Mouse (Mus musculus) liver, embryonic 11.5 days (tissue): ENCODE data around the gene Slc25a47. TPM values are rescaled to one million over a fixed set of nuclear protein-coding genes. Genes with fewer than 3 reads are reported as not detected.

Experiments used
- ATAC-seq: fragments of 200-750 bp; cut with Nextera tagmentation; replicated peaks from 2 replicates; pipeline ENCODE4 v1.8.0; 2017; ENCODE audit warnings: moderate number of reproducible peaks, mild to moderate bottlenecking, moderate TSS enrichment, moderate library complexity; ENCODE audit not compliant: low FRiP score
- DNase-seq: peaks from one replicate; pipeline ENCODE4 v3.0.0-alpha.2; 2017; ENCODE audit warnings: low spot score
- H3K27ac ChIP-seq: fragments of 300-500 bp; sonication (generic); 2 replicates; pipeline ENCODE4 v1.5.1; 2014; ENCODE audit warnings: mild to moderate bottlenecking, low read depth, low read length, control low read depth
- H3K27me3 ChIP-seq: fragments of 300-500 bp; sonication (generic); replicated peaks from 2 replicates; pipeline ENCODE4 v1.6.1; 2014; ENCODE audit warnings: low read length, mixed read lengths; ENCODE audit not compliant: control insufficient read depth, insufficient read depth
- H3K36me3 ChIP-seq: fragments of 300-500 bp; sonication (generic); 2 replicates; pipeline ENCODE4 v1.6.1; 2014; ENCODE audit warnings: mild to moderate bottlenecking, low read length, moderate library complexity, mixed read lengths; ENCODE audit not compliant: control insufficient read depth, insufficient read depth
- H3K4me1 ChIP-seq: fragments of 300-500 bp; sonication (generic); replicated peaks from 2 replicates; pipeline ENCODE4 v1.6.1; 2014; ENCODE audit warnings: low read length, mixed read lengths; ENCODE audit not compliant: control insufficient read depth, insufficient read depth
- H3K4me2 ChIP-seq: fragments of 300-500 bp; sonication (generic); 2 replicates; pipeline ENCODE4 v1.6.1; 2014; ENCODE audit warnings: mild to moderate bottlenecking, control low read depth, moderate library complexity
- H3K4me3 ChIP-seq: fragments of 300-500 bp; sonication (generic); 2 replicates; pipeline ENCODE4 v1.5.1; 2014; ENCODE audit warnings: low read depth, low read length, control low read depth
- H3K9ac ChIP-seq: fragments of 300-500 bp; sonication (generic); 2 replicates; pipeline ENCODE4 v1.6.1; 2014; ENCODE audit warnings: low read depth, low read length, control low read depth
- H3K9me3 ChIP-seq: fragments of 300-500 bp; sonication (generic); 2 replicates; pipeline ENCODE4 v1.6.1; 2016; ENCODE audit warnings: low read length, inconsistent platforms, mixed read lengths; ENCODE audit not compliant: control insufficient read depth
- WGBS: fragments of 180-500 bp; shearing (Covaris S2); extraction: QIAGEN DNeasy Blood & Tissue Kit; methylation state at CpG from one replicate; pipeline ENCODE4 v1.1.7; 2014; 5-methylcytosine and 5-hydroxymethylcytosine counted together
- polyA plus RNA-seq: library from polyadenylated mRNA; unstranded; fragments of >200 nt; fragmentation: Nextera tagmentation; extraction: Ambion mirVana; gene quantifications from 2 replicates; pipeline ENCODE4 v1.2.1, GENCODE M21; 2014

Slc25a47 gene
- polyA plus RNA-seq, 1 experiment from 2014 or later, result 4.5 TPM

DNA sequence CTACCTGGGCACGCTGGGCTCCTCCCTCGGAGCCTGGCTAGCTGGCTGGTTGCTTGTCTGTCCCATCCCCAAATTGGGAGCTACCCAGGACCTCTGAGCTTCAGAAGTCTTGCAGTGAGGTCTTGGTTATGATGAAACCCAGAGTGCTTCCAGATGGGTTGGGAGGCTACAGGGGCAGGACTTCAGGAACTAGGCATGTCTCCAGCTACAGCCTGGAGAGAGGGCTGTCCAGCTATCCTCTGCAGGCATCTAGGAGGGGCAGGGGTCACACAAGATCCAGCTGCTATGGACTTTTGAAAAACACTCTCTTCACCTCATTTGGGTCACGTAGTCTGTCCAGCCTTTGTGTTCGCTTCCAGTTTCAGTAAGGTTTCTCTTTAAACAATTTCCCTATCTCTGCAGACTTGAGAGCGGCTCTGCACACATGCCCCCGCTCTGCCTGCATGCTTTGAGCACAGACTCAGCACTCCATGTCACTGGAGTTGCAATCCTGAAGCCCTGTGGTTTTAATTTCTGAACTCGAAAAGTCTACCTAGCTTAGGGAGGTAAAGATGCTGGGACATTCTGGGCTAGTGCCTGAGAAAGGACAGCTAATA, 21.8 kb downstream of the Slc25a47 start:
- Histone ChIP-seq H3K36me3 (peaks cover 13% of the 10 kb centered on the region), H3K27me3 (no peaks in the 10 kb centered on the region), H3K27ac (no peak overlapping the region), H3K4me1 (no peaks in the 10 kb centered on the region), H3K9me3 (no peaks in the 10 kb centered on the region), H3K4me3 (no peak overlapping the region), H3K4me2 (no peak overlapping the region), H3K9ac (no peak overlapping the region)
- ATAC-seq (no peak), DNase-seq (no peak)
- 81% methylated on average over 7 of the region's 7 CpGs for WGBS

- Histone ChIP-seq H3K4me1 (no peaks in the 10 kb centered on the region), H3K9me3 (no peaks in the 10 kb centered on the region), H3K9ac (0 out of 2 replicates have a peak overlapping the region, but pooled peaks have one; percentile 37), H3K36me3 (peaks cover 21% of the 10 kb centered on the region), H3K4me3 (no peak overlapping the region), H3K27me3 (no peaks in the 10 kb centered on the region), H3K27ac (no peak overlapping the region), H3K4me2 (no peak overlapping the region)
- 81% methylated on average over 5 of the region's 5 CpGs for WGBS
- DNase-seq (no peak), ATAC-seq (no peak)
Measured at GRCm38 (mm10) chr12:108858486-108858885, 22.6 kb downstream of the Slc25a47 start.

DNA sequence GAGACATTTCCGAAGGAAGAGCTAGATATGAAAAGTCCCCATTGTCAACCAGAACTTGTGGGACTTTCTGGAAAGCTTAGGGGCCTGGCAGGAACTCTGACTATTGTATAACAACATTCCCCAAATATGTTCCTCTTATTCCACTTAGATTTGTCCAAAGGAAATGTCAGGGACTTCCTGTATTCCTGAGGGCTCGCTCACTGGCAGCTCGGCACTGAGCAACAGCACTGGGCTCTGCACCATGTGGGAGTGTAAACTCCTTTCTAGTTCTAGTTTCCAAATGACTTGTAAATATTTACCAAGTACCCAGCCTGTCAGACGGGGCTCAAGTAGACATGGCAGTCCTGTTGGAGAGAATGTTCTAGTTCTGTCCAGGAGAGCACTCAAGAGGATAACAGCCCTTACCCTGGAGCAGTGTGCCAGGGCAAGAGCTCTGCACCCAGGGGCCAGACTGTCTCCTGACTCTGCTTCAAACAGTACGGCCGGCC, 29.2 kb downstream of the Slc25a47 start:
- Histone ChIP-seq H3K9ac (no peak overlapping the region), H3K4me1 (no peaks in the 10 kb centered on the region), H3K27me3 (no peaks in the 10 kb centered on the region), H3K27ac (no peak overlapping the region), H3K9me3 (no peaks in the 10 kb centered on the region), H3K36me3 (peaks cover 59% of the 10 kb centered on the region), H3K4me3 (no peak overlapping the region), H3K4me2 (no peak overlapping the region)
- ATAC-seq (no peak), DNase-seq (no peak)
- 81% methylated on average over 6 of the region's 6 CpGs for WGBS

DNA sequence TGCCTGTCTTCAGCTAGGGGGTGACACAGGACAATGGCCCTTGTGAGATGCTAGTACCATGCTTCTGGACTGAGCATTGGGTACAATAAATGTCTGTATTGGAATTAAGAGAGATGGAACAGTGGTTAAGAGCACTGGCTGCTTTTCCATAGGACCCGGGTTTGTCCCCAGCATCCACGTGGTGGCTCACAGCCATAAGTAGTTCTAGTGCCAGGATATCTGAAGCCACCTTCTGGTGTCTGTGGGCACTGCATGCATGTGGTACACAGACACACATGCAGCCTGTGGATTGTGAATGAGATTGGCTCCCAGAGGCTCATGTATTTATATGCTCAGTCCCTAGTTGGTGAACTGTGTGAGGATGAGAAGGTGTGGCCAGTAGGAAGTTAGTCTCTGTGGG, 33.7 kb downstream of the Slc25a47 start:
- WGBS, result 87% methylated on average over 2 of the region's 2 CpGs
- Histone ChIP-seq H3K9ac (no peak overlapping the region), H3K36me3 (peaks cover 39% of the 10 kb centered on the region), H3K27me3 (no peaks in the 10 kb centered on the region), H3K4me1 (no peaks in the 10 kb centered on the region), H3K27ac (no peak overlapping the region), H3K4me2 (no peak overlapping the region), H3K4me3 (no peak overlapping the region), H3K9me3 (no peaks in the 10 kb centered on the region)
- ATAC-seq (no peak), DNase-seq (no peak)

- H3K4me2 ChIP-seq, result no peak overlapping the region
- no peak overlapping the region for H3K4me3 ChIP-seq
- no peaks in the 10 kb centered on the region for H3K27me3 ChIP-seq
- H3K36me3 ChIP-seq, result peaks cover 35% of the 10 kb centered on the region
- WGBS, result 78% methylated on average over 5 of the region's 5 CpGs
- no peaks in the 10 kb centered on the region for H3K4me1 ChIP-seq
- no peak overlapping the region for H3K9ac ChIP-seq
- DNase-seq (no peak), ATAC-seq (no peak)
- H3K9me3 ChIP-seq, result no peaks in the 10 kb centered on the region
- H3K27ac ChIP-seq, result no peak overlapping the region
Measured at GRCm38 (mm10) chr12:108873122-108873521, 37.3 kb downstream of the Slc25a47 start.

DNA sequence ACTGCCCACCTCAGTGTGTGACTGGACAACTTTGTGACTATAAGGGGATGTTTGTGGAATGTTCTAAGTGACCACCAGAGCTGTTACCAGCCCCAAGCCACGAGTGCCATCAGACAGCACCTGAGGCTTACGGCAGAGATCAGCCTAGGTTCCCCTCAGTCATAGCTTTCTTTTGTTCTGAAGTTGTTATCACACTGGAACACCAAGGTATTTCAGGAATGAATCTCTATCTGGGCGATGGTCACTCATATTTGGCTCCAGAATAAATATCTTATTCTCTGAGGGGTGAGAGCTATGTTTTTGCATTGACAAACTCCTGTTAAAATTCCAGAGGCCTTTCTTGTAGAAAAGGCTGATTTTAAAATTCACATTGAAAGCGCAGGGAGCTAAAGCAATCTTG, 43.3 kb downstream of the Slc25a47 start:
- WGBS, result 90% methylated on average over 4 of the region's 4 CpGs
- H3K4me3 ChIP-seq, result no peak overlapping the region

DNA sequence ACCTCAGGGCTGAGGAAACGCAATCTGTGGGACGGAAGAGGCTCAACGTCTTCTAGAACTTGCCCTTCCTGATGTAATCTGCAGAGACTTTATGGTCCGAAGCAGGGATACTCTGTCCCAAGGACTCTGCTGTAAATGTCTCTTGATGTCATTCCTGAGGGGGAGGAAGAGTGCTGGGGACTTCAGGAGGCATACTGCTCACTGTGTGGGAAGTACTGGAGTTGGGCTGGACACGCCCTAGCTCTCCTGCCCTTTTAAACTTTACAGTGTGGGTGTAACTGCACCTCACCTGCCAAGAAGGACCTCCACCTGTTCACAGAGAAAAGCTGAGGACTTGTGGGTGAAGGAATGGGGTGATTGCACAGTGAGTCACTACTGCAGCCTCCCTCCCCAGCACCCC, 44.8 kb downstream of the Slc25a47 start:
- H3K27me3 ChIP-seq, result no peaks in the 10 kb centered on the region
- no peak overlapping the region for H3K4me3 ChIP-seq
- no peaks in the 10 kb centered on the region for H3K9me3 ChIP-seq
- no peaks in the 10 kb centered on the region for H3K4me1 ChIP-seq
- ATAC-seq (no peak), DNase-seq (no peak)
- H3K36me3 ChIP-seq, result peaks cover 25% of the 10 kb centered on the region; the same call in 1 of the 2 replicates
- no peak overlapping the region for H3K27ac ChIP-seq
- no peak overlapping the region for H3K4me2 ChIP-seq
- no peak overlapping the region for H3K9ac ChIP-seq
- WGBS, result 94% methylated on average over 5 of the region's 5 CpGs

More for the DNA sequence above, 43.3 kb downstream of the Slc25a47 start:
- Histone ChIP-seq H3K27me3 (no peaks in the 10 kb centered on the region), H3K36me3 (peaks cover 27% of the 10 kb centered on the region; the same call in 1 of the 2 replicates), H3K9me3 (no peaks in the 10 kb centered on the region), H3K4me2 (no peak overlapping the region), H3K9ac (no peak overlapping the region), H3K27ac (no peak overlapping the region), H3K4me1 (no peaks in the 10 kb centered on the region)
- ATAC-seq (no peak), DNase-seq (no peak)

DNA sequence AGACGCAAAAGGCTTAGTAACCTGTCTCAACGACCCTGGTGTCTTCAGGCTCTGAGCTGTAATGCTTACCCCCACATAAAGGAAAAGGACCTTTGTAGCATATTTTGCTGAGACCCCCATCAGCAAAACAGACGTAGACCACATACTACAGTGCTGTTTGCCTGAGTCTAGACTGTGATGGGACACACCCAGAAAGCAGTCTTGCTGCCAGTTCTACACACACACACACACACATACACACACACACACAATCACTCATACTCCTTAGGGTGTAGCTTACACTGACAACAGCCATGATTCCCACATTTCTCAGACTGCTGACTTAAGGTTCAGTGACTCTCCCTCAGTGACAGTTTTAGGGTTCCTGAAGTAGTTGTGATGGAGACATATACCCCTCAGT, 45.3 kb downstream of the Slc25a47 start:
- H3K27me3 ChIP-seq, result no peaks in the 10 kb centered on the region
- H3K9me3 ChIP-seq, result no peaks in the 10 kb centered on the region
- WGBS, result 88% methylated on average over 3 of the region's 3 CpGs
- ATAC-seq (no peak), DNase-seq (no peak)
- no peak overlapping the region for H3K4me2 ChIP-seq
- H3K36me3 ChIP-seq, result peaks cover 22% of the 10 kb centered on the region
- H3K4me3 ChIP-seq, result no peak overlapping the region
- no peaks in the 10 kb centered on the region for H3K4me1 ChIP-seq
- no peak overlapping the region for H3K27ac ChIP-seq
- H3K9ac ChIP-seq, result no peak overlapping the region

- Histone ChIP-seq H3K9me3 (no peaks in the 10 kb centered on the region), H3K27me3 (no peaks in the 10 kb centered on the region), H3K4me3 (no peak overlapping the region), H3K36me3 (peaks cover 31% of the 10 kb centered on the region), H3K4me1 (no peaks in the 10 kb centered on the region), H3K27ac (no peak overlapping the region), H3K9ac (no peak overlapping the region), H3K4me2 (no peak overlapping the region)
- WGBS, result 91% methylated on average over 8 of the region's 8 CpGs
- no peak for DNase-seq
- no peak for ATAC-seq
Measured at GRCm38 (mm10) chr12:108882776-108883175, 46.9 kb downstream of the Slc25a47 start.
